Mouse (Mus musculus): ENCODE measurements at regions not wholly inside any gene's neighbourhood (a gene's known extent, or its start where the extent isn't known, plus 50 kb on each side); places are given as distances from the start of the nearest gene placed in this dataset.

DNA sequence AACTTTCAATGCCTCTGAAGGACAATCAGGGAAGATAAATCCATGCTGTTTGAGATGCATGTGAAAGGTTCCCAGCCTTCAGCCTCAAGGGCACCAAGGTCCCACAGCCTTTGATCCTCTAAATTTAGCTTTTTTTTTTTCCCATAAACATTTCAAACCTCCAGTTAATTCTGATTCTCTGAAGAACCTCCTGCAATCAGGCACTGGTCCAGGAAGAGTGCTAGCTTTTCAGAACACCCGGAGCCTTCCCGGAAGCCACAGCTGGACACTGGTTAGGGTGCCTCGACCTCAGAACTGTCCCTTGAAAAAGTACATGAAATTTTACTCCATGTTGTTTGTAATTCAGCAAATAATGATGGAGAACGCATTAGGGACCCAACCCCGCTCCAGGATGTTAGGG is 348.9 kb downstream of the Prdm2 start:
- Histone ChIP-seq H3K36me3 (ENCODE audit: control insufficient read depth, insufficient read depth) (no peaks in the 10 kb centered on the region), H3K27ac (ENCODE audit: low read length) (no peak overlapping the region)
- 64% methylated on average over 5 of the region's 5 CpGs for WGBS

GRCm38 (mm10) chr4:142860441-142860840 is 352.4 kb downstream of the Prdm2 start:
- H3K27ac ChIP-seq (ENCODE audit: low read length) = no peak overlapping the region
- no peak overlapping the region for H3K4me3 ChIP-seq (ENCODE audit: low read length)
- WGBS = 76% methylated on average over 3 of the region's 3 CpGs
- no peak overlapping the region for H3K4me2 ChIP-seq (ENCODE audit: low read depth, low read length)
- H3K9ac ChIP-seq (ENCODE audit: low read length) = no peak overlapping the region
- no peak for ATAC-seq (replicated peaks; ENCODE audit: extremely low read depth, insufficient read depth, low FRiP score)
- no peaks in the 10 kb centered on the region for H3K27me3 ChIP-seq (ENCODE audit: control insufficient read depth, insufficient read depth, low read length)
- H3K36me3 ChIP-seq (ENCODE audit: control insufficient read depth, insufficient read depth) = no peaks in the 10 kb centered on the region
- H3K9me3 ChIP-seq (replicated peaks; ENCODE audit: control insufficient read depth, low read length) = no peaks in the 10 kb centered on the region
- peaks cover 11% of the 10 kb centered on the region; the same call in 1 of the 2 replicates for H3K4me1 ChIP-seq (ENCODE audit: control insufficient read depth, insufficient read depth, low read length)

More for the DNA sequence above, 348.9 kb downstream of the Prdm2 start:
- H3K4me1 ChIP-seq (ENCODE audit: control insufficient read depth, insufficient read depth, low read length) = no peaks in the 10 kb centered on the region; the same call in 1 of the 2 replicates
- H3K9ac ChIP-seq (ENCODE audit: low read length) = no peak overlapping the region
- H3K27me3 ChIP-seq (ENCODE audit: control insufficient read depth, insufficient read depth, low read length) = no peaks in the 10 kb centered on the region
- no peak overlapping the region for H3K4me3 ChIP-seq (ENCODE audit: low read length)
- H3K9me3 ChIP-seq (replicated peaks; ENCODE audit: control insufficient read depth, low read length) = no peaks in the 10 kb centered on the region
- ATAC-seq (replicated peaks; ENCODE audit: extremely low read depth, insufficient read depth, low FRiP score) = no peak
- H3K4me2 ChIP-seq (ENCODE audit: low read depth, low read length) = no peak overlapping the region

GRCm38 (mm10) chr4:142856626-142857025 is 356.2 kb downstream of the Prdm2 start:
- Histone ChIP-seq H3K36me3 (ENCODE audit: control insufficient read depth, insufficient read depth) (no peaks in the 10 kb centered on the region), H3K9ac (ENCODE audit: low read length) (no peak overlapping the region), H3K27ac (ENCODE audit: low read length) (peak overlapping the region; percentile 32), H3K4me1 (ENCODE audit: control insufficient read depth, insufficient read depth, low read length) (peaks cover 11% of the 10 kb centered on the region; the same call in 1 of the 2 replicates), H3K9me3 (replicated peaks; ENCODE audit: control insufficient read depth, low read length) (no peaks in the 10 kb centered on the region), H3K4me2 (ENCODE audit: low read depth, low read length) (peak overlapping the region; percentile 16; the same call in 1 of the 2 replicates), H3K27me3 (ENCODE audit: control insufficient read depth, insufficient read depth, low read length) (no peaks in the 10 kb centered on the region), H3K4me3 (ENCODE audit: low read length) (no peak overlapping the region)
- 15% methylated on average over 6 of the region's 6 CpGs for WGBS
- peak; percentile 84 for ATAC-seq (replicated peaks; ENCODE audit: extremely low read depth, insufficient read depth, low FRiP score)

DNA sequence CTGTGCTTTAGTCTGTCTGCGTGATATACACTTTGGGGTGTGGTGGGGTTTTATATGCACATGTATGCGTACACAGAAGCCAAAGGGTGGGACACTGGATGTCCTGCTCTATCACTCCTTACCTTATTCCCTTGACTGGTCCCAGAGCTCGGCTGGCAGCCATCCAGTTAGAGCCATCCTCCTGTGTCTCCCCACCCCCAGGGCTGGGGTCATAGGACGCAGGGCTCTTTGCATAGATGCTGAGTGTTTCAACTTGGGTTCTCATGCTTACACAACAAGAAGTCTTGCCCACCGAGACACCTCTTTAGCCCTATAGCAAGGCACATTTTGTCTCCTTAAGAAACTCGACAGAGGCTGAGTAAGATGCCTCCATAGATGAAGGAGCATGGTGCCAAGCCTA is 357.2 kb downstream of the Prdm2 start:
- 80% methylated on average over 6 of the region's 6 CpGs for WGBS
- Histone ChIP-seq H3K27ac (ENCODE audit: low read length) (no peak overlapping the region), H3K9ac (ENCODE audit: low read length) (no peak overlapping the region), H3K4me2 (ENCODE audit: low read depth, low read length) (no peak overlapping the region), H3K9me3 (replicated peaks; ENCODE audit: control insufficient read depth, low read length) (no peaks in the 10 kb centered on the region), H3K4me3 (ENCODE audit: low read length) (no peak overlapping the region), H3K4me1 (ENCODE audit: control insufficient read depth, insufficient read depth, low read length) (peaks cover 11% of the 10 kb centered on the region; the same call in 1 of the 2 replicates), H3K27me3 (ENCODE audit: control insufficient read depth, insufficient read depth, low read length) (no peaks in the 10 kb centered on the region), H3K36me3 (ENCODE audit: control insufficient read depth, insufficient read depth) (no peaks in the 10 kb centered on the region)
- no peak for ATAC-seq (replicated peaks; ENCODE audit: extremely low read depth, insufficient read depth, low FRiP score)

DNA sequence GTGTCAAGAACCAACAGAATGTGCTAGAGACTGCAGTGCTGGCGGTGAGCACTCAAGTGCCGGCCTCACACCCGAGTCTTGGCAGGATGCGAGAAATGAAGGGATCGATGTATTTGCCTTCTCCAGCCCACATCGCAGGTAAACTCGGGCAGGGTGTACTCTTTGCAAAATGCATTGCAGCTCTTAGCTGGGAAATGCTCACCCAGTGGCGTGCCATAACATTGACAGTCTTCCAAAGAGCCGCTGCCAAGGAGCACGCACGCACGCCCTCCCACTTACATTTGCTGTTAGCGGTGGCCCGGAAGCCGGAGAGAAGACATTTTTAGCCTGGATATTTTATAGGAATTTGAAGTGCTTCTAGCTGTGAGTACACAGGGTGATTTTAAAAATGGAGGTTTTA is 358.9 kb downstream of the Prdm2 start:
- Histone ChIP-seq H3K4me1 (ENCODE audit: control insufficient read depth, insufficient read depth, low read length) (peaks cover 11% of the 10 kb centered on the region; the same call in 1 of the 2 replicates), H3K9ac (ENCODE audit: low read length) (no peak overlapping the region), H3K27ac (ENCODE audit: low read length) (no peak overlapping the region), H3K4me3 (ENCODE audit: low read length) (no peak overlapping the region), H3K4me2 (ENCODE audit: low read depth, low read length) (no peak overlapping the region), H3K36me3 (ENCODE audit: control insufficient read depth, insufficient read depth) (no peaks in the 10 kb centered on the region), H3K9me3 (replicated peaks; ENCODE audit: control insufficient read depth, low read length) (no peaks in the 10 kb centered on the region), H3K27me3 (ENCODE audit: control insufficient read depth, insufficient read depth, low read length) (no peaks in the 10 kb centered on the region)
- WGBS = 89% methylated on average over 15 of the region's 15 CpGs
- ATAC-seq (replicated peaks; ENCODE audit: extremely low read depth, insufficient read depth, low FRiP score) = no peak

- Histone ChIP-seq H3K36me3 (ENCODE audit: control insufficient read depth, insufficient read depth) (no peaks in the 10 kb centered on the region), H3K9ac (ENCODE audit: low read length) (no peak overlapping the region), H3K4me3 (ENCODE audit: low read length) (no peak overlapping the region), H3K4me1 (ENCODE audit: control insufficient read depth, insufficient read depth, low read length) (no peaks in the 10 kb centered on the region), H3K4me2 (ENCODE audit: low read depth, low read length) (no peak overlapping the region), H3K9me3 (replicated peaks; ENCODE audit: control insufficient read depth, low read length) (no peaks in the 10 kb centered on the region), H3K27me3 (ENCODE audit: control insufficient read depth, insufficient read depth, low read length) (no peaks in the 10 kb centered on the region), H3K27ac (ENCODE audit: low read length) (0 out of 2 replicates have a peak overlapping the region, but pooled peaks have one; percentile 39)
- peak; percentile 37; the same call in 1 of the 2 replicates for ATAC-seq (replicated peaks; ENCODE audit: extremely low read depth, insufficient read depth, low FRiP score)
- WGBS = 43% methylated on average over 6 of the region's 6 CpGs
These were observed 367.6 kb downstream of the Prdm2 start for GRCm38 (mm10) chr4:142845066-142845696.

DNA sequence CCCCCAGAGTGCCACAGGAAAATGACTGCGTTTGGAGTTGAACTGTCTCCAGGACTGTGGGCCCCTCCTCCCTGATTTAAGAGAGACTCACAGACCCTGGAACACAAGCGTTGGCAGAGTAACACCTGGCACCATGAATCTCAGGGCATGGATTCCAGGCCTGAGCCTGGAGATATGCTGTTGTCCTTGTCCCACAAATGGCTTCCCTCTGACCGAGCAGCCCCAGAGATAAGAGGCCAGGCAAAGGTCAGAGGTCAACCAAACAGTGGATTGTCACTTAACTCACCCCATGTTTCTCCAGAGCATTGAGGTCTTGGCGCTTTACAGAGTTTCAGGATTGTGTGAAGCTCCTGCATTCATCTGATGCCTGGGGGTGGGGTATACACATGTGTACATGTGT is 373.3 kb downstream of the Prdm2 start:
- Histone ChIP-seq H3K9ac (ENCODE audit: low read length) (no peak overlapping the region), H3K4me3 (ENCODE audit: low read length) (no peak overlapping the region), H3K27ac (ENCODE audit: low read length) (no peak overlapping the region), H3K36me3 (ENCODE audit: control insufficient read depth, insufficient read depth) (no peaks in the 10 kb centered on the region), H3K4me1 (ENCODE audit: control insufficient read depth, insufficient read depth, low read length) (no peaks in the 10 kb centered on the region), H3K4me2 (ENCODE audit: low read depth, low read length) (no peak overlapping the region), H3K9me3 (replicated peaks; ENCODE audit: control insufficient read depth, low read length) (no peaks in the 10 kb centered on the region), H3K27me3 (ENCODE audit: control insufficient read depth, insufficient read depth, low read length) (no peaks in the 10 kb centered on the region)
- 36% methylated on average over 4 of the region's 4 CpGs for WGBS
- ATAC-seq (replicated peaks; ENCODE audit: extremely low read depth, insufficient read depth, low FRiP score) = no peak

DNA sequence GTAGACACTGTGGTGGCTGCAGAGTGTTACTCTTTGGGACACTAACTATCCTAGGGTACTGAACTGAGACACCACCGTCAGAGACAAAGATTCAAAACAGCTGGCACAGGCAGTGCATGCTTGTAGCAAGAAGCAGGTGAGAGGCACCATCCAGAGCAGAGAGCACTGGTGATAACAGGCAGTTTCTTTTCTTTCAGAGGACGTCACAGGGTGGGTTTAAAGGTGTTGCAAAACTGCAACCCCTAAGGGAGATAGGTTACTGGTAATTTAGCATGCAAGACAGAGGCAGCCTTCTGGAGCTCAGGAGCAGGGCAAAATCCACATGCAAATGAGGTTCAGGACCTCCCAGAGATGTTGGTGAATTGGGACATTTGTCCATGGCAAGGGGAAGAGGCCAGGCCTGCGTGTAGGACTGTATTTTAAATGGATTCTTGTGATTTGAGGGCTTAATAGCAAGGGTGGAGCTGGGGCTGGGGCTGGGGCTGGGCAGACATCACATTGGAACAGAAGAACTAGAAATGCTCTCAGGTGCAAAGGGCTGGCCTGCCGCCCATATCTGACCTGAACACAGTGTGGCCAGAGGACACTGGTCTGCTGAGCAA is 374.3 kb downstream of the Prdm2 start:
- Histone ChIP-seq H3K36me3 (ENCODE audit: control insufficient read depth, insufficient read depth) (no peaks in the 10 kb centered on the region), H3K4me2 (ENCODE audit: low read depth, low read length) (no peak overlapping the region), H3K9me3 (replicated peaks; ENCODE audit: control insufficient read depth, low read length) (no peaks in the 10 kb centered on the region), H3K4me1 (ENCODE audit: control insufficient read depth, insufficient read depth, low read length) (no peaks in the 10 kb centered on the region), H3K27me3 (ENCODE audit: control insufficient read depth, insufficient read depth, low read length) (no peaks in the 10 kb centered on the region), H3K27ac (ENCODE audit: low read length) (no peak overlapping the region), H3K9ac (ENCODE audit: low read length) (no peak overlapping the region), H3K4me3 (ENCODE audit: low read length) (no peak overlapping the region)
- 60% methylated on average over 4 of the region's 4 CpGs for WGBS
- no peak for ATAC-seq (replicated peaks; ENCODE audit: extremely low read depth, insufficient read depth, low FRiP score)

GRCm38 (mm10) chr4:142837636-142838035 is 375.2 kb downstream of the Prdm2 start:
- Histone ChIP-seq H3K4me1 (ENCODE audit: control insufficient read depth, insufficient read depth, low read length) (no peaks in the 10 kb centered on the region), H3K9me3 (replicated peaks; ENCODE audit: control insufficient read depth, low read length) (no peaks in the 10 kb centered on the region), H3K4me3 (ENCODE audit: low read length) (no peak overlapping the region), H3K9ac (ENCODE audit: low read length) (no peak overlapping the region), H3K27ac (ENCODE audit: low read length) (no peak overlapping the region), H3K27me3 (ENCODE audit: control insufficient read depth, insufficient read depth, low read length) (no peaks in the 10 kb centered on the region), H3K36me3 (ENCODE audit: control insufficient read depth, insufficient read depth) (no peaks in the 10 kb centered on the region), H3K4me2 (ENCODE audit: low read depth, low read length) (no peak overlapping the region)
- ATAC-seq (replicated peaks; ENCODE audit: extremely low read depth, insufficient read depth, low FRiP score) = no peak
- WGBS = 63% methylated on average over 4 of the region's 4 CpGs
